Mouse (Mus musculus) heart, adult 8-10 months (tissue): Measurements from ENCODE around the gene Far1. TPM values are rescaled to one million over a fixed set of nuclear protein-coding genes. Genes with fewer than 3 reads are reported as not detected.

Experiments
- DNase-seq: peaks from one replicate; pipeline ENCODE4 v3.0.0; 2022; ENCODE audit warnings: low spot score
- total RNA-seq, 4 experiments: library from RNA; stranded (reverse); gene quantifications; 2 replicates each; pipeline ENCODE4 v1.2.4; 2022

Gene Far1
- total RNA-seq, 4 experiments from 2014 or later: 15.2 to 23.6 (median 20.9) TPM

GRCm38 (mm10) chr7:113571121-113571520 lies 57.5 kb downstream of the Far1 start:
- DNase-seq: no peak

DNA sequence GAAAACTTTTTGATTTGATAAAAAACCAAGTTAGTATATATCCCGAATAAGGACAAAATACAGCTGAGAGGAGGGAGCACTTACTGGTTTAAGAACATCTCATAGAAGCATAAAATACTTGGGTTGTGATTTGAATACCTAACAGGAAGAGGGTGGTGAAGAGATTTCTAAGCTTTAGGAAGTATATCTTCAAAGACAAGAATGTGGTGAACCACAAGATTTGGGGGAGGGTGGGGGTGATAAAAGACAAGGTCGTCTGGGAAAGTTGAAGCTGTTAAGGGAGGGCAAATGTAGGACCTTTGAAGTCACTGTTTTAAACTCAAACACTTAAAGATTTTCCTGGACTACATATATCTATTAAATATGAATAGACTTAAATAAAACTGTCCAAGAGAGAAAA lies 59.1 kb downstream of the Far1 start:
- no peak for DNase-seq

DNA sequence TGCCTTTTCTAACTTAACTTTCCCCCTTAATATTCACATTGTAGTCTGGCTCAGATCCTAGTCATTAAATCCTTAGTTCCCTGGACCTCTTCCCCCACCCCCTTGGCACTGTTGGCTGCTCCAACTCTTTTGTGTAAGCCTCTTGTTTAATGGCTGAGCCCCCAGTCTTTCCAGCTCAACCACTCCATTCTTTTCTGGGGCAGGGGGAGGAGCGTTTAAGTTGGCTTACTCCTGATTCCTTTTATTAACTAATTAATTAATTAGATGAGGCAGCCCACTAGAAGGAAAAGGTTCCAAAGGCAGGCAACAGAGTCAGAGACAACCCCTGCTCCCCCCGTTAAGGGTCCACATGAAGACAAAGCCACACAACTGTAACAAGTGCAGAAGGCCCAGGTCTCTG lies 68.5 kb downstream of the Far1 start:
- DNase-seq: no peak

GRCm38 (mm10) chr7:113589211-113589610 lies 75.6 kb downstream of the Far1 start:
- DNase-seq: no peak

GRCm38 (mm10) chr7:113590330-113590729 lies 76.7 kb downstream of the Far1 start:
- DNase-seq: no peak

DNA sequence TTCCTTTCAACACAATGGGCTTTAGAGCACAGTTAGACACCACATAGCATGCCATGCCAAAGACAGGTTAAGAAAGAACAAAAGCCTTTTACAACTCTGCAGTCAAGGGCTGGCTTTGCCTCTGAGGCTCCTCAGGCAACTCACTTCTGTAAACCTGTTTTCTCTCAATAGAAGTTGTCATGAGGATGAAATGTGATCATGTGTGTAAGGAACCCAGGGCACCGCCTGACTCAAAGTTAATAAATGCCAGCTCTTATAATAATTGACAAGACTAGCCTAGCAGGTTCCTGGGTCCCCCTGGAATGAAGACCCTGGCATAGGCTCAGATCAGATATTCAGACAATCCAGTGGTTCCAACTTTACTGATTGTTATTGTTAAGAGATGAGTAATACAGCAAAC lies 77.5 kb downstream of the Far1 start:
- no peak for DNase-seq

DNA sequence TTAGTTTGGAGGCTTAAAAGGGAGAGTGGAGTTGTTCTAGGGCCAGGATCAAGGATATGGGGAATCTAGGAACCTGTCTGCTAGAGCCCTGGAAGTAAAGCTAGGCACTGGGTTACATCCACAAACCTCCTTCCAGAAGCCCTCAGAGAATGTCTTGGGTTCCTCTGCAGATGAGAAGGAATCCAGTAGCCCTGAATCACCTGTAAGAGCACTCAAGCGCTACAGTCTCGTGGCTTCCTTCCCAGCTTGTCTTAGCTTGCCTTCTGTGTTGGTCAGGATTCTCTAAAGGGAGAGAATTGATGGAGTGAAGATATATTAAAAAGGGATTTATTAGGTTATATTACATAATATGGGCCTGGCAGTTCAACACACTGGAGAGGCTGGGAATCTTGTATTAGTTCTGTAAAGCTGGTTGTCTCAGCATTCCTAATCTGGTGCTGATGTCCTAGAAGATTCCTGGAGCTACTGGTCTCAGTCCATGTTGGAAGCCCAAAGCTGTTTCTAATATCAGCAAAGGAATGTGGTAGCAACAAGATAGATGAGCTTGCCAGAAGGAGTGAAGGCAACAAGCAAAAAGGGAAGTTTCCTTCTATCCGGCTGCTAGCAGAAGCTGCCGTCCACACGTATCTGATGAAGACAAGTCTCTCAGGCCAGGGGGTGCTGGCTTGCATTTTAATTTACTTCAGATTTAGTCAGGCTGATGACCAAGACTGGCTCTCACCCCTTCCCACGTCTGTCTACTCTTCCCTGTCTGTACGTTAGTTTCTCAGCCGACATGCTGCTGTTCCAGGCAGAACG lies 78.1 kb downstream of the Far1 start:
- no peak for DNase-seq

DNA sequence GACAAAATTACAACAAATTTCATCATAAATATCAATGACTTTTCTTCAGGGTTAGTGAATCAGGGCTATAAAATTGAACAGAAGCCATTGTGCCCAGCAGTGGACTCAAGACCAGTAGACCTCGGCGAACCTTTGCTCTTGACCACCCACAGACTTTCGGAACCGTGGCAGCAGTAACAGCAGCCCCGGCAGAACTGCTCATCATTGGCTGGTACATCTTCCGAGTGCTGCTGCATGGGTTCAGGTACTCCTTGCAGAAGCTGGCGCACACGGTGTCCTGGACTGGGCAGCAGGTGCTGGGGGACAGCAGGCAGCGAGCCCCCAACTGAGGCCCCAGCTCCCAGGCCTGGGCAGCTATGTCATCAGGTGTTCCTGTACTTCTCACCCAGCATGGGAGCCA lies 79.1 kb downstream of the Far1 start:
- DNase-seq: no peak

DNA sequence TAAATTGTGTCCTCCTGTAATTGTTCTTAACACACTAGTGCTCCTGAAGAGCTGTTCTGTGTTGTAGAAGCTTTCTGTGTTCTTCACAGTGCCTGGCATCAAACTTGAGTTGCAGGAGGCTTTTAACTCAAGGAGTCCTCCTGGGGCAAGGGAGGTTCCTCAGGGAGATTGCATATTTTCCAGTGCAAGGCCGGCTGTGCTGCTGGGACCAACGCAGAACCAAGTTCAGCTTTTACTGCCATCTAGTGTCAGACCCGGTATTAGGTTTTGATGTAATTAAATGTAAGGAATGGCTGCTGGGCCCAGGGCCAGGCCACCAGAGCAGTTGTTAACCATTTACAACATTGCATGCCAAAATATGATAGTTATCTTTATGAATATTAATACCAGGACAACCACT lies 80.7 kb downstream of the Far1 start:
- DNase-seq: peak; percentile 67

DNA sequence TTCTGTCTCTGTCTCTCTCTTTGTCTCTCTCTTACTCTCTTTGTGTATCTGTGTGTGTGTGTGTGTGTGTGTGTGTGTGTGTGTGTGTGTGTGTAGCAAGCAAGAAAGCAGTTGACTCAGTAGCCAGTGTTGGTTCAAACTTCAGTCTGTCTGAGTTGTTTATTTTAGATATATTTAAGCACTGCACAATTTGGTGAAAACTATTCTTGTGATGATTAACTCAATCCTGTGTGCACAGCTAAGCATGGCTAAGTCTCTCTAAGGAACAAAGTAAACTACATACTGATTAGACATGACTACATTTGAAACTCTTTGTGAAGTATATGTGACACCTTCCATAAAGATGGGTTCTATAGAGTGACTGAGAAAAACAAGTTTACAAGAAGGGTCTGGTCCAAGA lies 83.6 kb downstream of the Far1 start:
- DNase-seq: no peak

- no peak for DNase-seq
Observed at GRCm38 (mm10) chr7:113601803-113602202, 88.2 kb downstream of the Far1 start.

GRCm38 (mm10) chr7:113607928-113608327 lies 94.3 kb downstream of the Far1 start:
- no peak for DNase-seq

GRCm38 (mm10) chr7:113609027-113609705 lies 95.5 kb downstream of the Far1 start:
- DNase-seq: peak; percentile 33

DNA sequence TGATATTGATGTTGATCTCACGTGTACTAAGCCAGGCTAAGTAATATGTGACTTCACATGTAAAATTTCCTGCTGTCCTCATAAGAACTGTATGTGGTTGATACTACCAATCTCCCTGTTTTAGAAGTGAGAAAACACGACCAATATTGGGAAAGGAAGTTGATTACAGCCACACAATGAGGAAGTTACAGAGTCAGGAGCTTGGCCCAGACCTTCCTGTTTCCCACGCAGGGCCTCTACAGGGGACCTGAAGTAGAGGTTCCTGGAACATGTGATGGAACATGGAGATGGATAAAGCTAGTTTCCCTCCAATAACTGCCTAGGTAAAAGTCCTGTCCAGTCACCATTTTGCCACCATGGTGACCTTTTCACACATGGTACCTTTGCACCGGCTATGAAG lies 99.0 kb downstream of the Far1 start:
- DNase-seq: no peak

- DNase-seq: peak; percentile 40
Observed at GRCm38 (mm10) chr7:113614198-113614927, 100.7 kb downstream of the Far1 start.

DNA sequence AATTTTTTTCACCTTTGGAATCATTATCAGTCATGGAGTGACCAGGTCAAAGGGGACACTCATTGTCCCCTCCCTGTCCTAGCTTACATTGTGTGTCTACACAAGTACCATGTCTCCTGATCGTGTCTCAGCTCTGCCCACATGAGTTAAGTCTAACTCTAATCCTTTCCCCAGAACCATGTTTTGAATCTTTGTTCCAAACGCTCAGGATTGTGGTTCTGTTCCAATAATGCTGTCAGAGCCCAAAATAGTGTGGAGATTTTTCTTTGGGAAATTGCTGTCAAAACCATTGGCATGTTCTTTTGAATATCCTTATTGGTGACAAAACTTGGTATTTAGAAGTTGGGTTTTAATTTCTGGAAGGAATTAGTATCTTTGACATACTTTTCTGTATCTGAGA lies 105.5 kb downstream of the Far1 start:
- no peak for DNase-seq

GRCm38 (mm10) chr7:113619768-113620167 lies 106.1 kb downstream of the Far1 start:
- no peak for DNase-seq

Other genes starting within 250 kb of the Far1 start
- gene Btbd10, start 144.4 kb upstream of the Far1 start, total RNA-seq: 10 to 100 TPM in 2 of 4 experiments, 1 to 10 TPM in 2; 8.7 to 11.3 (median 9.9) TPM
- not detected for gene Pth, start 125.3 kb upstream of the Far1 start, total RNA-seq